Mouse (Mus musculus): Measurements from ENCODE around the gene Fam72a.

GRCm38 (mm10) chr1:131525101-131525585 is 2.6 kb upstream of the Fam72a start:
- TF ChIP-seq CTCF (IDR thresholded peaks at IDR 0.05; ENCODE audit: extremely low read depth, insufficient read depth, insufficient read length, insufficient replicate concordance) (no peak), POLR2A (IDR thresholded peaks at IDR 0.05; ENCODE audit: low read depth, low read length) (no peak)
